Mouse (Mus musculus): ENCODE results near the gene Tnnt1.
"Not testable (repeated sequence)": the region's sequence is repeated elsewhere in the genome, so short reads cannot be mapped to it uniquely, and the experiment has no call there.

Gene Tnnt1

GRCm38 (mm10) chr7:4516332-4517050, at the start of gene Tnnt1:
TSS of gene Tnnt1 (minus strand) at chr7:4516382.
- no peak for DNase-seq (ENCODE audit: low spot score in 2 of 2)

DNA sequence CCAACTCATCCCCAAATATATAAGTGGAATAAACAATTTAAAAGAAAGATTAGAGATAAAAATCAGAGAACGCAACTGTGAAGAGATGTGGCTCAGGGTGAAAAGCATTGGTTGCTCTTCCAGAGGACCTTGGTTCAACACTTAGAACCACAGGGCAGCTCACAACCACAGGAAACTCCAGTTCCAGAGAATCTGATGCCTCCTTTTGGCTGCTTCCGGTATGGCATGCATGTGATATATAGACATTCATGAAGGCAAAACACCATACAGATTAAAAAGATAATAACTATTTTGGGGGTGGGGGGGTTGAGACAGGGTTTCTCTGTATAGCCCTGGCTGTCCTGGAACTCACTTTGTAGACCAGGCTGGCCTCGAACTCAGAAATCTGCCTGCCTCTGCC, 46.5 kb upstream of the Tnnt1 start:
- no peak for DNase-seq (ENCODE audit: low spot score in 2 of 2)

DNA sequence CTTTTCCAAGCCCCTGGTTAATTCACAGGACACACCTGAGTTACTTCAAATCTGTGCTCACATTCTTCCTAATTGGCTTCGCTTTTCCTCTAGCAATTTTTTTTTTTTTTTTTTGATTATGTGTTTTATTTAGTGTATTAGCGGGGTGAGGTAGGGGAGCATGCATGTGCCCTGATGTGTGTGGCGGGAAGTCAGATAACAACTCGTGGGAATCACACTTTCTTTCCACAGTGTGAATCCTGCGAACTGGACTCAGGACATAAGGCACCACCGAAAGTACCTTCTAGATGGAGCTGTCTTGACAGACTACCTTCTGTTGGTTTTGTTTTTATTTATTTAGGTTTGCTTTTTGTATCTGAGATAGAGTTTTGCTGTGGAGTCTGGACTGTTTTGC, 41.0 kb upstream of the Tnnt1 start:
- no peak for DNase-seq (ENCODE audit: low spot score in 2 of 2)

DNA sequence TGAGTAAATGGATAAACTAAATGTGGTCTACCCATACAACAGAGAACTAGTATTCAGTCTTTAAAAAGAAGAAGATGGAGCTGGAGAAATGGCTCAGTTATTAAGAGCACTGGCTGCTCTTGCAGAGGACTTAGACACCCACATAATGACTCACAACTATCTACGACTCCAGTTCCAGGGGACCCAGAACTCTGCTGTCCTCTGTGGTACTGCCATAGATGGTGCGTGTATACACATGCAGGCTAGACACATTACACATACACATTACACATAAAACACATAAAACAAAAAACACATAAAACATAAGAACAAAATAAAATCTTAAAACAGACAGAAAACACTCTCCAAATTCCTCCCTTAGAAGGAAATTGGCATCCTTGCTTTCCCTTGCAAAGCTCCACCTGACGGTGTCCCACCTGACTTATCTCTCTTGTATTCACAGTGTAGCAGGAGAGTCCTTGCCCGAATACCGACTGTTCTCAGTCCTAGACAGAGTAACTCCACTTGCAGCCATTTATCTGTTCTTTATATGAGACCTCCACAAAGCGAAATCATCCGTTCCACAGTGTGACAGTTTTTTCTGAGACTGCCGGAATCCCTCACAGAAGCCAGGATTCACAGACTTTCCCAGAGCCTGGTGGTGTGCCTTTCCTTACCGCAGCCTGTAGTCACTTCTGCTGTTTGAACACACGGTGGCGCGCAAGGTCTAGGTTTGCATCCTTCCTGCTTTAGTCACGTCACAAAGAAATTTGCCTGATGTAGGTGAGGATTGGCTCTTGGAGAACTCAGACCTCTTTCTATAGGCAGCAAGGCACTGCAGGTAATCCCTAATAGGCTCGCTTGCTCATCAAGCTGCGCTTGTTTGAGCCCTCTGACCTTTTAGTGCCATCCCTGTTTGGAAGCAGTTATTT, 40.3 kb upstream of the Tnnt1 start:
- peak; percentile 33 to 67 for DNase-seq (ENCODE audit: low spot score in 2 of 2)

- peak; percentile 50 to 56 for DNase-seq (ENCODE audit: low spot score in 2 of 2)
These were observed 31.0 kb upstream of the Tnnt1 start, which contains the start of gene Syt5 for GRCm38 (mm10) chr7:4547221-4547641. TSS of gene Syt5 (minus strand) at chr7:4547541.

- peak; percentile 86 to 93 for DNase-seq (ENCODE audit: low spot score in 2 of 2)
These were observed 30.5 kb upstream of the Tnnt1 start for GRCm38 (mm10) chr7:4546591-4547131.

DNA sequence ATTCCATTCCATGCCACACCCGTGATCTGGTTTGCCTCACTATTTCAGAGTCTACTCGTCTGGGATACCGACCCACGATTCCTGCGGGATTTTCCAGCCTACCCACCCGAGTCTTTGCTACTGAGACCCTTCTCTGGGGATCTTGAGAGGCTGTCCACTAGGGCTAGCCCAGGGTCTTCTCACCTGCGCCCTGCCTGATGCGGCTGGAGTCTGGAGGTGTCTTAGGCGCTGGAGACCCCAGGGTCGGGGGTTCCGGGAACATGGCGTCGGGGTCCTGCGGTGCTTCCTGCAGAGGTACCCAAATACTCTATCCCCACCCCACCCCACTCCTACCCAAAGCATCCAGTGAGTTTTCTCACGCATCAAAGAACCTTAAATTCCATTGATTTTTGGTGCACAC, 29.9 kb upstream of the Tnnt1 start:
- no peak for DNase-seq (ENCODE audit: low spot score in 2 of 2)

DNA sequence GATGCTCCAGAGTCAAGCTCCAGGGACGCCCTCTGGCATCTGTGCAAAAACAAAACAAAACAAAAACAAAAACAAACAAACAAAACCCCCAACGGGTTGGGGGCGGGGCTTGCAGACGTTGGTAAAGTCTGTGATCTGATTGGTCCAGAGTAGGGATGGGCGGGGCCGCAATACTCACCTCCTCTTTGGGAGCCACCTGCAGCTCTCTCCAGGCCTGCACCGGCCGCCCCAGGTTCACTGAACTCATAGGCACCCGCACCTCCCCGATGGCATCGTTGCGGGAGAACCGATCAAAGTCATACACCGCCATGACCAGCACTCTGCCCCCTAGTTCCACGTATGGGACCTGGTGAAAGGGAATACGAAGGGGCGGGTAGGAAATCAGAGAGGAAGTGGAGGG, 25.8 kb upstream of the Tnnt1 start:
- no peak for DNase-seq (ENCODE audit: low spot score in 2 of 2)

DNA sequence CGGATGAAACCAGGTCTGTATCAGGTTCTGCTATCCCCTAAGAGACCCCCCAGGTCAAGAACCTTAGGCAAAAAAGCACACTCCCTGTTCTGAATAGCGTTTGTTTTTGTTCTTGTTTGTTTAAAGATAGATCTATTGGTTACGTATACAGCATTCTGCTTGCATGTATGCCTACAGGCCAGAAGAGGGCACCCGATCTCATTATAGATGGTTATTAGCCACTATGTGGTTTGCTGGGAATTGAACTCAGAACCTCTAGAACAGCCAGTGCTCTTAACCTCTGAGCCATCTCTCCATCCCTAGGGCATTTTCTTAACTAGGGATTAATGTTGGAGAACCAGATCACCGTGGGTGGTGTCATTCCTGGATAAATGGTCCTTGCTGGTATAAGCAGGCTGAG, 25.2 kb upstream of the Tnnt1 start:
- DNase-seq (ENCODE audit: low spot score in 2 of 2): no peak

DNA sequence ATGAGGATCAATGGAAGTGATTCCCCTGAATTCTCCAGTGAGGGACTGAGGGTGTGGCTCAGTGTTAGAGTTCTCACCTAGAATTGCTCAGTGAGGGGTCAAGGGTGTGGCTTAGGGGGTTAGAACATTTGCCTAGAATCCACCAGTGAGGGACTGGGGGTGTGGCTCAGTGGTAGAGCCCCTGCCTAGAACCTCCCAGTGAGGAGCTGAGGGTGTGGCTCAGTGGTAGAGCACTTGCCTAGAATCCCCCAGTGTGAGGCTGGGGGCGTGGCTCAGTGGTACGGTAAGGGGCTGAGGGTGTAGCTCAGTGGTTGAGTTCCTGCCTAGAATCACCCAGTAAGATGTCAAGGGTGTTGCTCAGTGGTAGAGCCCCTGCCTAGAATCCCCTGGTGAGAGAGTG, 22.8 kb upstream of the Tnnt1 start:
- DNase-seq (ENCODE audit: low spot score in 2 of 2): no peak

GRCm38 (mm10) chr7:4537181-4537580, 21.0 kb upstream of the Tnnt1 start:
- DNase-seq (ENCODE audit: low spot score in 2 of 2): no peak

DNA sequence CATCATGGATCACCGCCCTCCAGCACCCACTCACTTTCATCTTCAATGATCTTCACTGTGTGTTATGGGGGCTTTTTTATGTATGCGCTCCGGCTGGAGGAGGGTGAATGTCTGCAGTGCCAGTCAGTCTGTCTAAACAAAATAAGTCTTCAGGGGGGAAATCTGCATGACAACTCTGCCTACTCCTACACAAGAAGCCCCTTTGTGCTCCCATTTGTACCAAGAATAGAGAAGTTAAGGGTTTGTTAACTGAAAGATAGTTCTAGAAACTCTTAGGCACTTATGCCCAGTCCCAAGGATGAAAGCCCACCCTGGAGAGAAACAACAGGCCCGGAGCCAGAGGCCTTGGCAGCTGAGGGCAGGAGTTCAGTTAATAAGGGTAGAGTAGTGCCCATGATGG, 20.2 kb upstream of the Tnnt1 start:
- no peak for DNase-seq (ENCODE audit: low spot score in 2 of 2)

DNA sequence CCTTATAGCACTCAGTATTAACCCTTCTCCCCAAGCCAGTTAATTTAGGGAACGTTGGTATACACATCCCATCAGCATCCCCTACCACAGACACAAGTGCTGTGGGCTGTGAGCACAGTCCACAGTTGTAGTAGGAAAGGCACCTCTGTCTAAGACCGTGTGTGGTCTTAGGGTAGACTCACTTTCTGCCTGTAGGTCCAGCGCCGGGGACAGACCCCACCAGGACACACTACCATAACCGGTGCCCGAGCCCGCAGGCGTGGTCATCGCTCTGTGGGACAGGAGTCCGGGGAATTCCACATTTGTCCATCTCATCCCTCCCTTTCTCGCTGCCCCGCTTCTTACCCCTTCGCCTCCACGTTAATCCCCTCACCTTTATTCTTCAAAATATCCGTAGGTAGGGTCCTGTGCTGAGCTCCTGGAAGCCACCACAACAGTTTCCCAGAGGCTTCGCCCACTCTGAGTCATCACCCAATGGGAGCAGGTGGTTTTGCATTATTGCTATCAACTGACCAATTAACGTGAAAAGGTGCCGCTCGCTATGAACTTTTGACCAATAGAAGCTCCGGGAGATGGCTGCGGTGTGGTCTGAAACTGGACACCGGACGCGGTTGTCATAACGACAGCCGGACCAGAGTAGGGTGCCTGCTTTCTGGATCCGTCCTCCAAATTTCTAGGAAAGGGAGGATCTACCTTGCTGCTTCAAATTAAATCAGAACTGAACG, 16.0 kb upstream of the Tnnt1 start, which contains the start of gene Dnaaf3:
TSS of gene Dnaaf3 (minus strand) at position 449 of the 725 bp plus-strand sequence.
- no peak for DNase-seq (ENCODE audit: low spot score in 2 of 2)

DNA sequence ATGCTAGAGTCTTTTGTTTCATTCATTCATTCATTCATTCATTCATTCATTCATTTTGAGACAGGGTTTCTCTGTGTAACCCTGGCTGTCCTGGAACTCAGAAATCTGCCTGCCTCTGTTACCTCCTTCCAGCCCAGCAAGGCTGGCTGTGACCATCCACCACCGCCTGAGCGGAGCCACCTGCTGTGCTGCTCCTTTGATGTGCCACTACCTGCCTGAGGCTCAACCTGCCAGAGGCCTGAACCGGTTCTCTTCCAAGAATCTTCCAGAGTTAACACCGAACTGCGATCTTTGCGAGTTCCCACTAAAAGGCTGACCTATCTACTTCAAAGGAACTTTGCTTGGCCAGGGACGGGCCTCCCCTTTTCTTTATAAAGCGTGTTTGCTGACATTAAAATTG, 14.0 kb upstream of the Tnnt1 start:
- DNase-seq (ENCODE audit: low spot score in 2 of 2): not testable (repeated sequence)

DNA sequence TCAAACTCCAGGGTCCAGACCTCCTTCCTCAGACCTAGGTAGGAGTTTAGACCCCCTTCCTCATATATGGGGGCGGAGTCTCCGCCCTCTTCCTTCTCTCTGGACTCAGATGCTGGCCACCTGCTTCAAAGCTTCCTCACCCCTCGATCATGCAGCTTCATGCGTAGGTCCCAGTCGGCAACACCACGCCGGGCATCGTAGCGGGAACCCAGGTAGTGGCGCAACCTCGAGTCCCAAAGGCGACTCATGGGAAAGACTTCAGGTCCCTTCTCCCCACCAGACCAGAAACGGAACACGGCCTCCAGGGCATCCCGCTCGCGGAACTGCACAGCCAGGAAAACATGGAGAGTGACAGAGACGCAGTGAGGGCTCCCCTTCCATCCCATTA, 11.1 kb upstream of the Tnnt1 start:
- DNase-seq (ENCODE audit: low spot score in 2 of 2): no peak

DNA sequence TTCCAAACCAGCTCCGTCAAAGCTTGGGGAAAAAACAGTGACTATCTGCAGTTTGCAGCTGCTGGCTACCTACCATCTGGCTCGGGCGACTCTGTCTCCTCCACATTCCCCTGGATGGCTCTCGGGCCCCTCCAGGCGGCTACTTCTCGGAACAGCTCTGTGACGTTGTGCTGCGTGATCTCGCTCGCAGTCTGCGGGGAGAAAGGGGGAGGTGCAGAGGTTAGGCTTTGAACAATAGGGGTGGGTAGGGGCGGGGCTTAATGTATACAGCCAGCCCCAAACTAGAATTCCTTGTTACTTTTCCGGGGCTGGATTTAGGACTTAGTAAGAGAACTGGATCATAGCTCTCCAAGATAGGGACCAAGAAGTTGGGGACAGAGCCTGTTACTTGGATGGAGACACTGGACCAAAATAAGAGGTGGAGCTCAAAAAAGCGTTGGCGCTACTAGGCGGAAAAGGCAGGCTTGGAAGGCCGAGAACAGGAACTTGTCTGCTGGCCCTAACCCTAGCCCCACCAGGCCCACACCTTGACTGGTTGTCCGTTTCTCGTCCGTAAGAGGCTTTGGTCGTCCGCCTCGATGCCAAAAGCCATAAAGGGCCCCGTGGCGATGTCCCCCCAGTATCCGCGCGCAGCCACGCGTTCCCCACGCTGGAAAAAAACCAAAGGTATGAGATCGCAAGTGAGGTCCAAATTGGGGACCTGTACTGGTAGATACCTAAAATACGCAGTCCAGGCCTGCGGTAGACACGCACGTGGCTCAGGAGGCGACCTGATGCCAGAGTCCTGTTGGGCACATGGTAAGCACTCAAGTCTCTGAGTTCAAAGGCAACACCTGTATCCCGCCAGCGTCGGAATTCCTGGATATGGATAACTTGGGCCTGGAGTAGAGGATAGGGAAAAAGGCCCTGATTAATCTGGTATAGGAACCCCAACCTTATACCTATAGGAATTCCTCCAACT, 10.4 kb upstream of the Tnnt1 start:
- DNase-seq (ENCODE audit: low spot score in 2 of 2): peak; percentile 37 to 52

- not testable (repeated sequence) for DNase-seq (ENCODE audit: low spot score in 2 of 2)
These were observed 8.2 kb upstream of the Tnnt1 start, which contains the start of gene Tnni3 for GRCm38 (mm10) chr7:4524212-4524922. TSS of gene Tnni3 (minus strand) at chr7:4524229.

- no peak for DNase-seq (ENCODE audit: low spot score in 2 of 2)
These were observed 7.3 kb upstream of the Tnnt1 start for GRCm38 (mm10) chr7:4523205-4524130.

GRCm38 (mm10) chr7:4522292-4522691, 6.1 kb upstream of the Tnnt1 start:
- DNase-seq (ENCODE audit: low spot score in 2 of 2): no peak
